Mouse (Mus musculus) layer of hippocampus, adult 9-10 months (tissue): ENCODE results near the gene 4930562C15Rik.
"Not testable (repeated sequence)": the region's sequence is repeated elsewhere in the genome, so short reads cannot be mapped to it uniquely, and the experiment has no call there.

Experiments
- DNase-seq: peaks from one replicate; pipeline ENCODE4 v3.0.0; 2022; ENCODE audit warnings: low spot score

The 4930562C15Rik gene

GRCm38 (mm10) chr16:4835191-4835590 is at the start of gene 4930562C15Rik:
Gene 4930562C15Rik (plus strand): TSS chr16:4835416.
- no peak for DNase-seq

- DNase-seq: no peak
These were observed 49.5 kb upstream of the 4930562C15Rik start for GRCm38 (mm10) chr16:4785706-4786105.

- DNase-seq: no peak
These were observed 47.0 kb upstream of the 4930562C15Rik start for GRCm38 (mm10) chr16:4788176-4788575.

GRCm38 (mm10) chr16:4789311-4789768 is 45.9 kb upstream of the 4930562C15Rik start:
- no peak for DNase-seq

GRCm38 (mm10) chr16:4789810-4790559 is 45.2 kb upstream of the 4930562C15Rik start, which contains the start of gene Cdip1:
Gene Cdip1 (minus strand): TSS chr16:4790292.
- DNase-seq: peak; percentile 96

GRCm38 (mm10) chr16:4791332-4791731 is 43.9 kb upstream of the 4930562C15Rik start:
- no peak for DNase-seq

GRCm38 (mm10) chr16:4796631-4797030 is 38.6 kb upstream of the 4930562C15Rik start:
- DNase-seq: no peak

GRCm38 (mm10) chr16:4818349-4818748 is 16.9 kb upstream of the 4930562C15Rik start:
- DNase-seq: no peak

GRCm38 (mm10) chr16:4824466-4824865 is 10.8 kb upstream of the 4930562C15Rik start:
- not testable (repeated sequence) for DNase-seq

GRCm38 (mm10) chr16:4827639-4828038 is 7.6 kb upstream of the 4930562C15Rik start:
- no peak for DNase-seq

GRCm38 (mm10) chr16:4829271-4829900 is 5.8 kb upstream of the 4930562C15Rik start:
- no peak for DNase-seq

- no peak for DNase-seq
These were observed 3.4 kb upstream of the 4930562C15Rik start for GRCm38 (mm10) chr16:4831650-4832419.

GRCm38 (mm10) chr16:4833858-4834257 is 1.4 kb upstream of the 4930562C15Rik start:
- DNase-seq: peak; percentile 27

- DNase-seq: no peak
These were observed 2.4 kb downstream of the 4930562C15Rik start for GRCm38 (mm10) chr16:4837631-4838030.

GRCm38 (mm10) chr16:4839552-4839951 is 4.3 kb downstream of the 4930562C15Rik start:
- no peak for DNase-seq

- DNase-seq: no peak
These were observed 5.0 kb downstream of the 4930562C15Rik start for GRCm38 (mm10) chr16:4840231-4840630.

GRCm38 (mm10) chr16:4847041-4847440 is 11.8 kb downstream of the 4930562C15Rik start:
- DNase-seq: no peak

GRCm38 (mm10) chr16:4848090-4848489 is 12.9 kb downstream of the 4930562C15Rik start:
- no peak for DNase-seq

- no peak for DNase-seq
These were observed 15.1 kb downstream of the 4930562C15Rik start for GRCm38 (mm10) chr16:4850361-4850760.

GRCm38 (mm10) chr16:4850938-4851628 is 15.9 kb downstream of the 4930562C15Rik start:
- DNase-seq: no peak

- no peak for DNase-seq
These were observed 19.9 kb downstream of the 4930562C15Rik start for GRCm38 (mm10) chr16:4855046-4855650.
